Mouse (Mus musculus) stomach, postnatal 0 days (tissue): Measurements from ENCODE around the gene Deaf1.

Experiments used
- CTCF ChIP-seq: IDR thresholded peaks from 2 replicates; pipeline ENCODE4 v1.5.1; 2016; ENCODE audit warnings: antibody characterized with exemption, low read depth, mild to moderate bottlenecking, moderate library complexity
- EP300 ChIP-seq: optimal IDR thresholded peaks from 2 replicates; pipeline ENCODE3; 2016; ENCODE audit warnings: antibody characterized with exemption

DNA sequence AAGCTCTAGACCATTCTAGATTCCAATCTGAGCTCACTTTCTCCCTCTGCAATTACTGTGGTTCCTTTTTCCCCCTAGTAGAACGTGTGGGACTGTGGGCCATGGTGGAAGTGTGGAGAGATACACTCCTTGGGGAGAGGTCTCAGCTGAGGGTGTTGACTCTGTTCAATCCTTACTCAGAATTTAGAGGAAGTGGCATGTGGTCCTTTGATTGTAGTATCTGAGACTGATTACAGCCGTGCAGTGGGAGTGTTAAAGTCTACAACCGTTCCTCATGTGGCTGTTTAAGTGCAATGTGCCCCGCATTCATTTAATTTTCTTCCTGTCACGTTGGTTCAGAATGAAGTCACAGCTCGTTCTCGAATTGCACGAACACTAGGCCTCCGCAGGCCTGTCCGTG, 71.3 kb downstream of the Deaf1 start:
- TF ChIP-seq CTCF, result no peak
- TF ChIP-seq EP300, result no peak
